Mouse (Mus musculus) heart, embryonic 14.5 days (tissue): ENCODE measurements around the gene Gm42421. TPM values are rescaled to one million over a fixed set of nuclear protein-coding genes. Genes with fewer than 3 reads are reported as not detected.

ENCODE experiments used
- ATAC-seq: fragments of 200-750 bp; cut with Nextera tagmentation; 2 replicates; pipeline ENCODE4 v1.8.0; 2017; ENCODE audit warnings: low read depth, moderate TSS enrichment; ENCODE audit not compliant: insufficient number of reproducible peaks, insufficient read depth, low FRiP score
- H3K27ac ChIP-seq, 2 experiments: fragments of 200-500 bp in 1 of 2; fragments of 300-500 bp in 1 of 2; sonication (generic) in 1 of 2; replicated peaks in 1 of 2; 2 replicates each; pipeline ENCODE4 v1.5.1; 2012 to 2014; ENCODE audit warnings: low read depth in 2 of 2, low read length in 2 of 2, control low read depth in 1 of 2, mild to moderate bottlenecking in 1 of 2, mixed read lengths in 1 of 2; ENCODE audit not compliant: control insufficient read depth in 1 of 2, insufficient read depth in 1 of 2
- H3K27me3 ChIP-seq: fragments of 300-500 bp; sonication (generic); 2 replicates; pipeline ENCODE4 v1.6.1; 2014; ENCODE audit warnings: mild to moderate bottlenecking, low read length, control low read depth; ENCODE audit not compliant: control insufficient read depth, insufficient read depth
- H3K36me3 ChIP-seq: fragments of 300-500 bp; sonication (generic); 2 replicates; pipeline ENCODE4 v1.6.1; 2014; ENCODE audit warnings: mild to moderate bottlenecking, control low read depth, low read length, mixed read lengths; ENCODE audit not compliant: control insufficient read depth, insufficient read depth
- H3K4me1 ChIP-seq, 2 experiments: fragments of 200-500 bp in 1 of 2; fragments of 300-500 bp in 1 of 2; sonication (generic) in 1 of 2; 2 replicates each; pipeline ENCODE4 v1.6.1; 2012 to 2014; ENCODE audit warnings: low read length in 2 of 2, control low read depth in 1 of 2, mixed read lengths in 1 of 2; ENCODE audit not compliant: control insufficient read depth in 2 of 2, insufficient read depth in 2 of 2
- H3K4me2 ChIP-seq: fragments of 300-500 bp; sonication (generic); 2 replicates; pipeline ENCODE4 v1.6.1; 2014; ENCODE audit warnings: mild to moderate bottlenecking, low read length
- H3K4me3 ChIP-seq, 2 experiments: fragments of 200-500 bp in 1 of 2; fragments of 300-500 bp in 1 of 2; sonication (generic) in 1 of 2; 2 replicates each; pipeline ENCODE4 v1.5.1; 2012 to 2014; ENCODE audit warnings: low read length in 2 of 2, mild to moderate bottlenecking in 2 of 2, control low read depth in 1 of 2, low read depth in 1 of 2, moderate library complexity in 1 of 2; ENCODE audit not compliant: control insufficient read depth in 1 of 2, insufficient read depth in 1 of 2
- H3K9ac ChIP-seq: fragments of 300-500 bp; sonication (generic); 2 replicates; pipeline ENCODE4 v1.6.1; 2014; ENCODE audit warnings: mild to moderate bottlenecking, low read length
- H3K9me3 ChIP-seq: fragments of 300-500 bp; sonication (generic); 2 replicates; pipeline ENCODE4 v1.6.1; 2016; ENCODE audit warnings: low read length, control low read depth; ENCODE audit not compliant: control insufficient read depth
- WGBS: fragments of 180-500 bp; shearing (Covaris S2); extraction: QIAGEN DNeasy Blood & Tissue Kit; methylation state at CpG from one replicate; pipeline ENCODE4 v1.1.7; 2014; 5-methylcytosine and 5-hydroxymethylcytosine counted together
- polyA plus RNA-seq: library from polyadenylated mRNA; unstranded; fragments of >200 nt; fragmentation: Nextera tagmentation; extraction: Ambion mirVana; gene quantifications from 2 replicates; pipeline ENCODE4 v1.2.1, GENCODE M21; 2014

Gm42421 gene
- polyA plus RNA-seq, 1 experiment from 2014 or later: 0.70 TPM

GRCm38 (mm10) chr5:143976726-143977431 is 48.9 kb downstream of the Gm42421 start:
- Histone ChIP-seq H3K9me3 (no peaks in the 10 kb centered on the region), H3K4me3 (no peak overlapping the region), H3K9ac (no peak overlapping the region), H3K36me3 (no peaks in the 10 kb centered on the region), H3K4me1 (peaks cover 0 to 6% of the 10 kb centered on the region in 2 experiments; a peak in 3 of 4 replicates), H3K27ac (no peak overlapping the region), H3K27me3 (no peaks in the 10 kb centered on the region), H3K4me2 (no peak overlapping the region)
- 56% methylated on average over 16 of the region's 16 CpGs for WGBS
- ATAC-seq: no peak

- no peak for ATAC-seq
- 0 out of 2 replicates have a peak overlapping the region, but pooled peaks have one; percentile 8 for H3K4me2 ChIP-seq
- no peaks in the 10 kb centered on the region for H3K9me3 ChIP-seq
- H3K4me3 ChIP-seq: no peak overlapping the region
- no peak overlapping the region for H3K27ac ChIP-seq
- WGBS: 34% methylated on average over 9 of the region's 9 CpGs
- peaks cover 22% of the 10 kb centered on the region for H3K36me3 ChIP-seq
- no peaks in the 10 kb centered on the region for H3K27me3 ChIP-seq
- H3K9ac ChIP-seq: no peak overlapping the region
- H3K4me1 ChIP-seq: peaks cover 0 to 4% of the 10 kb centered on the region in 2 experiments; a peak in 2 of 4 replicates
Observed at GRCm38 (mm10) chr5:143980858-143981257, 52.9 kb downstream of the Gm42421 start.

GRCm38 (mm10) chr5:143982361-143982760 is 54.4 kb downstream of the Gm42421 start:
- H3K36me3 ChIP-seq: peaks cover 36% of the 10 kb centered on the region
- peaks cover 0 to 4% of the 10 kb centered on the region in 2 experiments; a peak in 2 of 4 replicates for H3K4me1 ChIP-seq
- H3K9me3 ChIP-seq: no peaks in the 10 kb centered on the region
- no peak overlapping the region for H3K27ac ChIP-seq
- no peak overlapping the region for H3K9ac ChIP-seq
- no peak overlapping the region for H3K4me2 ChIP-seq
- no peaks in the 10 kb centered on the region for H3K27me3 ChIP-seq
- no peak for ATAC-seq
- no peak overlapping the region for H3K4me3 ChIP-seq
- WGBS: 56% methylated on average over 2 of the region's 2 CpGs

GRCm38 (mm10) chr5:143985381-143985780 is 57.4 kb downstream of the Gm42421 start:
- Histone ChIP-seq H3K27ac (no peak overlapping the region), H3K9ac (no peak overlapping the region), H3K4me1 (peaks cover 0 to 7% of the 10 kb centered on the region in 2 experiments; a peak in 2 of 4 replicates), H3K9me3 (no peaks in the 10 kb centered on the region), H3K27me3 (no peaks in the 10 kb centered on the region), H3K4me3 (no peak overlapping the region), H3K4me2 (no peak overlapping the region), H3K36me3 (peaks cover 65% of the 10 kb centered on the region)
- no peak for ATAC-seq
- 82% methylated on average over 7 of the region's 7 CpGs for WGBS

Other genes starting within 250 kb of the Gm42421 start
- gene Usp42, start 195.9 kb upstream of the Gm42421 start, polyA plus RNA-seq: 12.6 and 12.8 TPM in 2 replicates
- gene Eif2ak1, start 110.4 kb upstream of the Gm42421 start, polyA plus RNA-seq: 25.2 and 25.9 TPM in 2 replicates
- gene Ankrd61, start 30.5 kb upstream of the Gm42421 start, polyA plus RNA-seq: 0.26 TPM in 1 of 2 replicates, not detected in the other
- gene Aimp2, start 18.3 kb upstream of the Gm42421 start, polyA plus RNA-seq: 86.9 and 95.2 TPM in 2 replicates
- 19.2 and 20.9 TPM in 2 replicates for gene Pms2, start 18.2 kb upstream of the Gm42421 start, polyA plus RNA-seq
- gene Rsph10b, start 4.9 kb downstream of the Gm42421 start, polyA plus RNA-seq: 1.1 and 1.8 TPM in 2 replicates
- 49.7 and 51.5 TPM in 2 replicates for gene Ccz1, start 86.7 kb downstream of the Gm42421 start, polyA plus RNA-seq
- not detected in 2 replicates for gene Ocm, start 98.5 kb downstream of the Gm42421 start, polyA plus RNA-seq
- 4.4 and 4.7 TPM in 2 replicates for gene Lmtk2, start 172.3 kb downstream of the Gm42421 start, polyA plus RNA-seq